Mouse (Mus musculus) adrenal gland, postnatal 25 days (tissue): ENCODE results near the gene Emp2. TPM values are rescaled to one million over a fixed set of nuclear protein-coding genes. Genes with fewer than 3 reads are reported as not detected.
A peak's percentile ranks its signal among the peaks of the same experiment; 100 is the strongest.

Source experiments
- DNase-seq: peaks from one replicate; pipeline ENCODE4 v3.0.0; 2021; ENCODE audit warnings: mixed read lengths
- long read RNA-seq: library from polyadenylated mRNA; stranded (forward); transcript quantifications from one replicate; pipeline ENCODE4 v2.0.0, GENCODE M21; 2021
- total RNA-seq: library from RNA; stranded (reverse); gene quantifications from 2 replicates; pipeline ENCODE4 v1.2.3, GENCODE M21; 2021

Emp2 gene
- total RNA-seq = 4.3 and 4.7 TPM in 2 replicates
- long read RNA-seq, transcript Emp2-201 (5 exons, 3,440 nt) = major isoform, 6 of 9 reads
- long read RNA-seq, partial matches to known transcripts = 0 of 9 reads
- long read RNA-seq, other reads (novel, unspliced or antisense) = 3 of 9 reads

DNA sequence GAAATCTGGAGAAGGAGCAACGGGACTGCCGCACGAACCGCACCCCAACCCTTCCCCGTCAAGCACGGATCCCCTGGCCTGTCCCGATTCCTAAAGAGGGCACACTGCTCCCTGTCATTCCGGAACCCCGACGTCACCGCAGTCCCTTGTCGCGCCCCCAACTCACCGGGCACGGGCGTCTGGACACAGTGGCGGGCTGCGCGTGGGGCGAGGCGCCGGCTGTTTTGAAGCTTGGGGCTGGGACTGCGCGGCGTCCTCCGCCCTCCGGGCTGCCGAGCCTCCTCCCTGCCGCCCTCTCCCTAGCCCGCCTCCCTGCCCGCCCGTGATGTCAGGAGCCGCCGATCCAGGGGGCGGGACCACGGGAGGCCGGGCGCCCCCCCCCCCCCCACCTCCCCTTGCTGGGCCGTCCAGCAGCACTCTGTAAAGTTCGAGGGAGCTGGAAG, at the start of gene Emp2:
TSS of gene Emp2 (minus strand) at position 323 of the 443 bp plus-strand sequence.
- peak; percentile 60 for DNase-seq

DNA sequence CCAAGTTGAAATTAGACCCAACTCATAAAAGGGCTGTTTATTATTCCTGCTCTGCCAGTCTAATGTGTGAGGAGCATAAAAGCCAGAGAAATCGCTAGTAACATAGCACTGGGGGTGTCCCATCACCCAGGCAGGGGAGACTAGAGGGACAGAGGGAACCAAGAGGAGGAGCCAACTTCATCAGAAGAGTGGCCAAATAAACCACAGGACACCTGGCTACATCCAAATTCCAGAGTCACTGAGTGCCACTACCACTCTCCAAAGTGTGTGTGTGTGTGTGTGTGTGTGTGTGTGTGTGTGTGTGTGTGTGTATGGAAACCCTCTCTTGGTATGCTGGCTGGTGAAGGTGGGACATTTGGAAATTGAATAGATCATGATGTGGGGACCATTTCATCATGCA, 49.3 kb upstream of the Emp2 start:
- DNase-seq = no peak

DNA sequence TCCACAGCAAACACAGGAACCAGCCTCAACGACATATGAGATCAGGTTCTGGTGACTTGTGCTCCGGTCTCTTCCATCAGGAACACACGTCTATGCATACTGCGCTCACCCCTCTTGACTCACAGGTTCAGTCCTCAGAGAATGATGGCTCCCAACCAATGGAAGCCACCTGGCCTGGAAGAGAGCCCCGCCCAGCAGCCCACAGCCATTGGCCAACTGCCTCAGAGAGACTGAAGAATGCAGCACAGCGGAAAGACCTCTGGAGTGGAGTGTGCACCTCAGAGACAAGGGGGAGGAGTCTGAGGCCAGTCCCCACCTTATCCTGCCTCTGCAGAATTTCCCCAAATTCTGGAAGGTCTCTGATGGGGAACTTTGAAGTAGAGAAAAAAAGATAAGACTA, 45.5 kb upstream of the Emp2 start:
- DNase-seq = no peak

DNA sequence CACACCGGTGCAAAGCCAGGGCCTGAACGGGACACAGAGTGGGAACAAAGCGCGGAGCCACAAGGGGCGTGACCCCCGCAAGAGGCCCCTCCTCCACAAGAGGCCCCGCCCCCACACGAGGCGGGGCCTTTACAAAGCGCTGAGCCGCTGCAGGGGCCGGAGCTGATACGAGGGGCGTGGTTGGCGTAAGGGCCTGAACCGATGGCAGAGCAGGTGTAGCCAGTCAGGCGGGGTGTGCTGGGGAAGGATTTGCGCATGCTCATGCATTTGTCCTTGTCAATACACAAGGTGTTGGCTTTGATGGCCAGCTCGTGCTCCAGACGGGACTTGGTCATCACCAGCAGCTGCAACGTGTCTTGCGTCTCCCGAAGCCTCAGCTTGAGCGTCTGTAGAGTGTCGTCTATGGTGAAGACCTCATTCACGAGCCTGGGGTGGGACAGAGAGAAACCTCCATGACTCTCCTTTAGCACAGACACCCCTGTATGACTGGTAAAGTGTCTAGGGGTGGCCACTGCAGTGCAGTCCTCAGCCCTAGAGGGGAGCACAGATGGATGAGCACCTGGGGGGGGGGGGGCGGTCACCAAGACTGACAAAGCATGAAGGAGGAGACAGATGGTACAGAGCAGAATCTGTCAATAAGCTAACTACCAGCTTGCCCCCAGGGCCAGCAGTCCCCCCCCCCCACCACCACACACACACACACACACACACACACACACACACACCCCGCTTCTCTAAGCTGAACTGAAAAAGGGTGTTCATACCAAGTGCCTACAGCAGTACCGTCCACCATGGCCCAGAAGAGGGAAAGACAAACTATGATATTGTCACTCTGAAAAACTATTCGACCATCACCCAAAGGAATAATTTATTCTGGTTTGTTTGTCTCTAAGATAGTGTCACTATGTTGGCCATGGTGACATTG, 44.5 kb upstream of the Emp2 start:
- DNase-seq = peak; percentile 37

DNA sequence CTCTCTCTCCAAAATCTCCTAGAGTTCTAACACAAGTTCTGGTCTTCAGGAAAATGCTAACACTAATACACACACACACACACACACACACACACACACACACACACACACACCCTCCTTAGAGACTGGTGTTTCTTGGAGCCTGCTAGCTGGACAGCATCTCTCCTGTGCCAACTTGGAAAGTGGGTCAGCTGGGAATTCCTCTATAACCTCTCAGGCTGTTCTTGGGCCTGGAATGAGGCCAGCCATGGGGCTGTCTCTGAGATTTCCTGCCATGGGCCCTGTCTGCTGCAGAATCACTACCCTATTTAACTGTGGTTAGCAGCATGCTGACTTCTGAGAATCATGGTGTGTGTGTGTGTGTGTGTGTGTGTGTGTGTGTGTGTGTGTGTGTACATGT, 41.2 kb upstream of the Emp2 start:
- peak; percentile 45 for DNase-seq

DNA sequence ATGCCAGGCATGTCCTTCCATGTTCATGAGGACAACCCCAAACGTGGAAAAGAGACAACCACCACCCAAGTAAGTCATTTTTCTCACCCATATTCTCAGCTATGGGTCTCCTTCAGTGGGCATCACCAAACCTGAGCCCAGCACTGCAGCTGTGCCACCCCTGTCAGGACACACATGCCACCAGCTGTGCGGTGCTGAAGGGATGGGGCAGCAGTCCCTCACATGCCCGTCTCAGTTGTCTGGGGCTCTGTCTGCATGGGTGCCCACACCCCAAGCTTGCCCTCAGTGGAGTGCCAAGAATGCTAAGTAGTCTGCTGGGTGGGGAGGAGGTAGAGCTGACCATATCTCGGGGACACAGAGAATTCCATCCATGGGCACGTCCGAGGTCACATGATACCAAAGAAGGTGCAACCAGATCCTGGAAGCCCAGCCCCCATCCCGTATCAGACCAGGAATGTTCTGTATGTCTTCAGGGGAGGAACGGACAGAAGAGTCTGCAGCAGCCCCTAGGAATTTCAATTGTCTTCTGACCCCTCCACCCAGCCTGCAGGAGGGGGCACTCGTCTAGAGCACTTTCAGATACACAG, 37.4 kb upstream of the Emp2 start:
- DNase-seq = no peak

DNA sequence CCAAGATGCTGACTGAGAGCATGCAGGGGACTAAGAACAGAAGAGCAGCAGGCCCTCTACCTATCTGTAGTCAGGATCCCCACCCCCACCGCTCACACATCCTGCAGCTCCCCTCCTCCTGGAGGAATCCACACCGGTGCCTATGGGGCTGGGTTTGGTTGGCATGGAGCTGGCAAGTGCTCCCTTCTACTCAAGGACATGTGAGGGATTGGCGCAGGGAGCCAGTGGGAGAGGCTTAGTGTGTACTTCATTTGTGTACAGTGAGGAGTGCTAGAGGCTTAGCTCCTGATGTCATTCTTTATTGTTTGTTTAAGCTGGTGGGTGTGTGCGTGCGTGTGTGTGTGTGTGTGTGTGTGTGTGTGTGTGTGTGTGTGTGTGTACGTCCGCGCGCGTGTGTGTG, 36.1 kb upstream of the Emp2 start:
- DNase-seq = peak; percentile 18

DNA sequence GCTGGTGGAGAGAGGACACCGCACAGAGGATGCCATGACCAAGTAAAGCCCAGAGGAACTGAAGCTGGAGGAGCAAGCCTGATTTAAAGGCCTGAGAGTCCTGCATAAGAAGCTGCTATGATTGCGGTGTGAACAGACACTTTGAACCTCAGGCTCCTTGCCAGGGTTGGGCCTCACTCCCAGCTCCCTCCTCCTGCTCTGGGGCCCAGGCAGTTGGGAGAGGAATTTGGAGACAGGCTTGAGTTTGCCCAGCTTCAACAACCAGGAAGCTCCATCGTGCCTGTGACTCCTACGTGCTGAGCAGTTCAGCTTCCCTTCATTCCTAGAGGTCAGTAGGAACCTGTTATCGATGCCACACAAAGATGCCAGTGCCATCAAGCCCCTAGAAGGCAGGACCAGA, 35.7 kb upstream of the Emp2 start:
- DNase-seq = no peak

DNA sequence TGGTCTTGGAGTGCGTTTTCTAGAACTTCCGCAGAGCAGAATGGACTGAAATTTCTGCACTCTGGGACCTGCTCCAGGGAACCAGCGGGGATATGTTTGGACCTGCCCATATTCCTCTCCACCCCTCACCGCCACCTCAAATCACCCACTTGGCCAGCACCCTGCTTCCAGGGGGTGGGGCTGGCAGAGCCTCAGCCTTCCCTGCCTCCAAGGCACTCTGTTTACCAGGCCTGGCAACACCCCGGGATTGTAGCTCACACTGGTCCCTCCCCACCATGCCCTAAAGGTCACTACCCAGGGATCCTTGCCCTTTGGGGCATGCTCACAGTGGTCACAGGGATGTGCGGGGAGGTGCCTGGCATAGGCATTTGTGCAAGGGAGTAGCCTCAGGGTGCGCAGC, 33.8 kb upstream of the Emp2 start:
- peak; percentile 50 for DNase-seq

DNA sequence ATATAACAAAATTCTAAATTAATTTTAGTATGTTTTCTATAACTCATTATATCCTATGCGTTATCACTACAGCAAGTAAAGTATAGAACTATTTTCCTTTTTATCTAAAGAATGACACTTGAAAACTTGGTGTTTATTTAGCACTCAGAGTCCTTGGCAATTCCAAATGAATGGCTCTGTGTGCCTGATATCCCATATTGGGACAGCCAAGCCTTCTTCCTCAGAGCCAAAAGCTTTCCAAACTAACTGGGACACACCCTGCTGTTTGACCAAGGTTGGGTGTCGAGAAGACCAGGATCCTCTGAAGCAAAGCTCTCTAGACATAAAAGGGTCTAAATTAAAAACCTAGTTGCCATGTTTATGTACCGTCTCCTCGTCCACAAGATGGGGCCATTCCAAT, 27.3 kb upstream of the Emp2 start:
- DNase-seq = no peak

DNA sequence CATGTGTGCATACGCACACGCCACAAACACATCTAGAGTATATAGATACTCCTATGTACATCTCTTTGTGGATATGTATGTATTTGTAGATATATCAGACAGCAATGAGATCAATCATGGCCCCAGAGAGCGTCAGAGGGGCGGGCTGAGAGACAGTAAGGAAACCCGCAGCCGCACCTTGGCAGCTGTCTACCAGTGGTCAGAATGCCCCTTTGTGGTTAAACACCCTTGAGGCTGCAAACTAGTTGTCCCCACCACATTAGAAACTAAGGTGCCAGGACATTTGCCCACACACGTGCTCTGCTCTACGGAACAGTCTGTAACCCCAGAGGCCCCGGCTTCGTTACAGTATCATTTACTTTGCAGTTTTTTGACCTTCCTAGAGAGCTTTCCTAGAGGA, 26.2 kb upstream of the Emp2 start:
- no peak for DNase-seq

DNA sequence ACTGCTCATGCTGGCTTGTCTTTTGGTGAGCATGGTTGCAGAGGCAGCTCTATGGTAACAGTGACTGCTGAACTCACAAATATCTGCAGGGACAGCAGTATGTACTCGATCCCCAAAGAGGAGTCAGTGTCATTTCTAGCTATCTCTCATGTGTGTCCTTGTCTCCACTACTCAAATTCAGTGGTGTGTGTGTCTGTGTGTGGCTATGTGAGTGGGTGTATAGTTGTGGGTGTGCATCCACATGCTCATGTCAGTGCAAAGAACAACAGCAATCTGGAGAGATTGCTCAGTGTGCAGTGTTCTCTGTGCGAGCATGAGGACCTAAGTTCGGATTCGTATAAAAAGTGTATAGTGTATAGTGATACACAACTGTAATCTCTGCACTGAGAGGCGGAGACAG, 24.8 kb upstream of the Emp2 start:
- no peak for DNase-seq

DNA sequence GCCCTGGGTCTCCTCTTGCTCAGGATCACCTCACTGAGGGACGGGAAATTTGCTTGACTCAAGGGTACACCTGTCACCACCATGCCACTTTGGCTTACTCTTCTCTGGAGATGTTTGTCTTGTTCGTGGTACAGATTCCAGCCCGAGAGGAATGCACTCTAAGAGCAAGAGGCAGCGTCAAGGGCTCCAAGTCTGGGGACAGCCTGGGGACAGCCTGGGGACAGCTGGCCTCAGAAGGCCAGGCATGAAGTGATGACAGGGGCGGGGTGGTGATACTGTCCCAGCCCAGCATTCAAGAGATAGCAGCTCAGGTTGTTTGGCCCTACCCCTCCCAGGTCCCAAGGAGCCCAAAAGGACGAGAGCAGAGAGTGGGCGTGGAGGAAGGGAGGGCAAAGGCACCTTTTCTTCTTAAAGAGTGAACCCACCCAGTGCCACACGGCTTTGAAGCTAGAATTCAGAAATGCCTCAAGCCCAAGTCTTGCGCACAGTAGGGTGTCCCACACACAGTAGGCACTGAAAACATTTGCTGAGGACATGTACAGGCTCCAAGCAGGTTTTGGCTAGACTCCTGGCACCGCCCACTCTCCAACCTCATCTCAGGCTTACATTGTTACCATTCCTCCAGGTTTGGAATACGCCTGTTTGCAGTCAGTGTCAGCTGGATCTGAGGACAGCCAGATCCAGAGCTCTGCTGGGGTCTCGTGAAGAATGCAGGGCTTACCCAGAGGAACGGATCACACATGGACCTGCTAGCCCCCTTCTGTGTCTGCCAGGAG, 23.8 kb upstream of the Emp2 start:
- DNase-seq = no peak

DNA sequence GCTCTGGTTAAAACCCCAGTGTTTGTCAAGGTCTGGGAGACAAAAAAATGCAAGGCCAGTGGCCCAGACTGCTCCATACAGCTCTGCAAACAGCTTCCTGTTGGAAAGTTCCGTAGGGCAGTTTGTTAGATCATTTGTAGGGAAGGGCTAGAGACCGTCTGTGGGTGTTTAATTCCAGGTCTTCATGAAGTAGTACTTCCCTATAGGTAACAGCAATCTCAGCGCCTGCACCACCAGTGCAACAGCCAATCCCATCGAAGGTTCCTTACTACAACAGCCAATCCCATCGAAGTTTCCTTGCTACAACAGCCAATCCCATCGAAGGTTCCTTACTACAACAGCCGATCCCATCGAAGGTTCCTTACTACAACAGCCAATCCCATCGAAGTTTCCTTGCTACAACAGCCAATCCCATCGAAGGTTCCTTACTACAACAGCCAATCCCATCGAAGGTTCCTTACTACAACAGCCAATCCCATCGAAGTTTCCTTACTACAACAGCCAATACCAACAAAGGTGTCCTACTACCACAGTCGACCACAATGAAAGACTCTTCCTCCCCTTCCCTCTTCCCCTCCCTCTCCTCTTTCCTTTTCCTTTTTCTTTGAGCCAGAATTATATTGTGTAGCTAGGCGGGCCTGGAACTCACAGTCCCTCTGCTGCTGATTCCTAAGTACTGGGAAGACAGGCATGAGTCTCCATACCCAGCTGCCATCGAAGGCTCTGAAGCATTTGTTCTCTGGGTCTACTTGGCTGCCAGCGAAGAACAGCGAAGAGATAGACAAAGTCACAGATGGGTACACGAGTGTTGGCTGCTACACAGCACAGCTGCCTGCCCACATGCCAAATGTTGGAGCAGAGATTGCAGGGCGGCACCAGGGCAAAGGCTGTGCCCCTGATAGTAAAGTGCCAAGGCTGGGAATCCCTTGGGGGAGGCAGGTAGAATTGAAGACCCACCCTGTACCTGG, 23.0 kb upstream of the Emp2 start:
- DNase-seq = no peak

DNA sequence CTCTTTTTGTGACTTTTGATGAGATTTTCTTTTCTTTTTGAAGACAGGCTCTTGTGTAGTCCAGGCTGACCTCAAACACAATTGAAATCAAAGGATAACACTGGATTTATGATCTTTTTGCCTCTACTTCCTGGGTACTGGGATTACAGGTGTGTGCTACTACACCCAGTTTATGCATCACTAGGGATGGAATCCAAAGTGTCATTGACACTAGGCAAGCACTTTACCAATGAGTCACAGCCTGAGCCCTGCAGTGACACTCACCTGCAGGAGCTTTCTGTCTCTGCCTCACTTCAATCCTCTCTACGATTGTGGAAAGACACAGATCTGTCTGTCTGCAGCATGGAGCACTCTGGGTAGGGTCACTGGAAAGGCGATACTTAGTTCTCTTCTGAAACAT, 22.2 kb upstream of the Emp2 start:
- no peak for DNase-seq

DNA sequence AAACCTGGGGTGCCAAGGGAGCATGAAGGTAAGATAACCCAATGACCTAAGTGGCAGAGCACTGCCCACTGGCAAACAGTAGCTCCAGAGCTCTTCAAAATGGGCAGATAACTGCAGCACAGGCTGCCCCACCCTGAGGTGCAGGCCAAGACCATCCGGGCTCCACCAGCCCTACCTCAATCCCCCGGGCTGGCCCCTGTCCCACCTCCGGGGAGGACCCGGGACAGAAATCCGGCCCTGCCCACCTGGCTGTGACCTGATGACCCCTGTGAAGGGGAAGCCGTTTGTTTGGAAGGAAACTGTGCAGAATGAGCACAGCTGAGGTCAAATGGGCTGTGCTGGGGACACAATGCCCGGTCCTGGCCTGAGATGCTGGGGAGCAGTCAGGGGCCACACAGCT, 19.0 kb upstream of the Emp2 start:
- no peak for DNase-seq

DNA sequence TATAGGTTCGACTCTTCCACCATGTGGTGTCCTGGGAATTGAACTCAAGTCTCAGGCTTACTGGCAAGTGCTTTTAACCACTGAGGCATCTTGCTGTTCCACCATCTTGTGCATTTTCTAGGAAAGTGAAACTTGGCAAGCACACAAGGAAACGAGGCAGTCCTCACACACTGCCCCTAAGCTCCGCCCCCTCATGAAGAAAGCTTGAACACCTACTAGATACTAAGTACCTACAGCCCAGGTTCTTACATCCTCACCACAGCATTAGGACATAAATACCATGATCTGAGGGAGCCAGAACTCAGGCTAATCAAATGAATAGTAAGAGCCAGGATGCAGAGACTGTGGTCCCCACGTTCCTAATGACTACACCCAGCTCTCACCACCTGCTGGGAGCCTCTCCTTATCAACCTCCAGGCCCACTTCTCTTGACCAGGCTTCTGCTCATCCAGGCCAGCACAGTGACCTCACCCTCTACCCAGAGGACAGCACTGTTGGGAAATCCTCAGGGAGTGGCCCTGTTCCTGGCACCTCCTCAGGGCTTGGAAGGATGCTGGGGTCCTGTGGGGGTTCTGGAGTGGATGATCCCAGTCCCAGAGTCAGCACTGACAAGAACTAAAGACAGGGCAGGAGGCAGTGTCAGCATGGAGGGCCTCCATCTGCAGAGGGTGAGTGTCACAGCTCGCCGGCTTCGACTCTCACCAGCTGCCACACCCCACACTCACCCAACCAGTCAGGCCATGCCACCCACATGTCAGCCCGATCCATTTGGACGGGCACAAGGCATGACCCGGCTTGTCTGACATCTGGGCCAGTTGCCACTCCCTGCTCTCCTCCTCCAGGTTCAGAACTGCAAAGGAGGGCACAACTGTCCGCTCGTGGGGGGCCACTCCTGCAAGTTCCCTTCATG, 17.1 kb upstream of the Emp2 start:
- no peak for DNase-seq

DNA sequence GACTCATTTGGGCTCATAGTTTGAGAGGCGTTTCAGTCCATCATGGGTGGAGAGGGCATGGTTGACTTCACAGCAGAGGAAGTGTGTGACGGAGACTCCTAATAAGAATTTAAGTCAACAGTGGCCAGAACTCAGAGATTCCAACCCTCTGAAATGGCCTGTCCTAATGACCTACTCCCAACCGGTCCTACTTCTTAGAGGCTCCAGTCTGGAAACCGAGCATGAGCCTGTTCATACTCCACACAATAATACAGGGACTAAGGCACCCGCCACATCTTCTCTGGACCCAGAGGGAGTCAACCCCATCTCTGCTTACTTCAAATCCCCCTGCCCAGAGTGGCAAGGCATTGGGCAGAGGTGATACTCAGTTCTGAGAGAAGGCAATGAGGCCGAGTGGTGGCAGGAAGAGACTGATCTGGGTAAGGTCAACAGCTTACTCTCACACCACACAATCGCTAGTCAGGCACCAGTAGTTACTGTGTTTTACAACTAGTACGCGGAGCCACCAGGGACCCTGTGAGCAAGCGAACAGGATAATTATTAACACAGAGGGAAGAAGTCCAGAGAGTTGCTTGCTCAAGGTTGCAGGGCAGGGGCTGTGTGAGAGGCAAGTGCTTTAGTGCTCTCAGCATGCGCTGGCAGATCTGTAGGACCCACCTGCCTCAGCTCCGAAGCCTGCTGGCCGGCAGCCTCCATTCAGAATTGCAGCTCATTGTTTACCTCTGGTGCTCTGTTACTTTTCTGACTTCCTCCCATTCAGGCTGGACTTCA, 14.0 kb upstream of the Emp2 start:
- DNase-seq = no peak

DNA sequence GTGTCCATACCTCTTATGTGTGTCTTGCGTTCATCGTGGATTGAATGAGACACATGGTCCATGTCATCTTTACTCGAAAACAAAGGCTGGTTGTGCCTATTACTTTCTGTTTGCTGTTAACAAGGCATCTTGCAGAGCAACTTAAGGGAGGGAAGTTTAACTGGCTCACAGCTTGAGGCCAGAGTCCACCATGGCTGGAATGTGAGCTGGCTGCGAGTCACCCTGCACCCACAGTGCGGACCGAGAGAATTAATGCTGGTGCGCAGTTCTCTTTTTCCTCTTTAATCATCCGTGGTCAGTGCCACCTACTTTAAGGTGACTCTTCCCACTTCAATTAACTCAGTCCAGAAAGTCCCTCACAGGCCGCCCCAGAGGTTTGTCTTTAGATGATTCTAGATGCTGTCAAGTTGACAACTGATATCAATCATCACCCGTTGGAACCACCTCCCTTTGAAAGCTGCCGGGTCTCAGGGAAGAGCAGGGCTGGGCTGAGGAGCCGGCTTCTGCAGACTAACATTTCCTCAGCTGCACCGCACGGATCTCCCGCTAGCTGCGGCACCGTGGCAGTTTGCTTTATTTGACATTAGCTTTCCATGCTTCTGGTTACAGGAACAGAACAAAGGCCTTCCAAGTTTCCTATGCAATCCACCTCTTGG, 6.3 kb upstream of the Emp2 start:
- DNase-seq = no peak
